Mouse (Mus musculus) megakaryocyte, adult 5-6 weeks (primary cell): ENCODE measurements around the gene Neu3. TPM values are rescaled to one million over a fixed set of nuclear protein-coding genes. Genes with fewer than 3 reads are reported as not detected.

Experiments
- ATAC-seq: 2 replicates; pipeline ENCODE4 v1.8.0; 2016; ENCODE audit warnings: mild to moderate bottlenecking, inconsistent platforms; ENCODE audit not compliant: poor library complexity, severe bottlenecking
- total RNA-seq, 2 experiments: library from RNA; stranded (forward) in 1 of 2; stranded (reverse) in 1 of 2; fragments of 153-499, 151-499 nt in 1 of 2; fragments of 221-1000, 200-1000 nt in 1 of 2; gene quantifications; 2 replicates each; pipeline versions ENCODE4 v1.2.3 to v1.2.4; 2015 to 2017

Neu3 gene
- total RNA-seq (2015) (0.22 and 1.4 TPM in 2 replicates), total RNA-seq (2017) (1.1 and 1.8 TPM in 2 replicates)

DNA sequence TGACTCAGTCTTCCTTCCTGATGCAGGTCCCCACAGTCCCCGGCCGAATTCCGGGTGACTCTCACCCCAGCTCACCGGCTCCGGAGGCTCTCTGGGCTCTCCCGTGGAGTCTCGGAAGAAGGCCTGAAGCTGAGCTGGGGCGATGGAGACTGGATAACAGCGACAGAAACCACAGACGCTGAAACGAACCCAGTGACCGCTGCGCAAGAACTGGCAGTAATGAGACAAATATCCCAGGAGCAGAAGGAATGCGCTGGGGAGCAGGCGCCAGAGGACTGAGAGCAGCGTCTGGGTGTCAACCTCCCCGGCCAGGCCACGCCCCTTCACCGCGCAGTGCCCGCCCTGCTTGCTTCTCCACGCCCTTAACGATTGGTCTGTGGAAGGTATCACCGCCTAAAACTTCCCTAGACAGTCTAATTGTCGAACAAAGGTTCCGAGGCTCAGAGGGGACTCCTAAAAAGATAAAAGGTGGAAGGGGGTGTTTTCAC, at the start of gene Neu3:
TSS of gene Neu3 (minus strand) at position 335 of the 488 bp plus-strand sequence.
- peak; percentile 99 for ATAC-seq

DNA sequence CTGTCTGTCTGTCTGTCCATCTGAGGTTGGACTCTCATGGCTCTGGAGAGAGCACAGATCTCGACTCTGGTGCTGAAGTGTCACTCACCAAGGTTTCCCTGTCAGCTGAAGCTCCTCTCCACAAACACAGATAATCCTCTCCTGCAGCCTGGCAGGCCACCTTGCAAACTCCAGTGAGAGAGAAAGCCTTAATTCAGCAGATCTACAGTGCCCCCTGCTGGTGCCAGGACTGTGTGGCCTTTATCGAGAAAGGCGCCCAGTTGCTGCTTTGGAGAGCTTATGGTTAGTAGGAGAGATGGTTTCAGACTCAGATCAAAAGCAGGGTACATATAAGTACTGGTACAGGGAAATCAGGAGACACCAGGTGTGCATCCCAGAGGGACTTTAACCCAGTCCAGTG, 48.1 kb upstream of the Neu3 start:
- peak; percentile 86 for ATAC-seq

DNA sequence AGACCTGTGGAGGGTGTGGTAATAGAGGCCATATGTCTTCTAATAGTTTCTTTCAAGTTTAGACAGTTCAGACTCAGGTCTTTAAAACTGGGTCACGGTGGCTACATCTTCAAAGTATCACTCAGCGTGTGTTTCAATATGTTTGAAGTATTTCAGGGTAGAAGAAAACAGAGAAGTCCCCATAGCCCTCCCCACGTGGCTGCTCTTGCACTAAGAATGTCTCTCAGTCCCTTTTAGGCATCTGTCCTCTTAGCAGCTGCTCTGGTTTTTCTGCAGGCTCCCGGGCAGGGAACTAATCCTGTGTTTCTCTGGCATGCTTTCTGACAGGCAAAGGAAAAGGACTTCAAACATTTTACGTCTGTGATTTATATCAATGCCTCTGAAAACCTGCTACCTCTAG, 47.7 kb upstream of the Neu3 start:
- ATAC-seq, result no peak

DNA sequence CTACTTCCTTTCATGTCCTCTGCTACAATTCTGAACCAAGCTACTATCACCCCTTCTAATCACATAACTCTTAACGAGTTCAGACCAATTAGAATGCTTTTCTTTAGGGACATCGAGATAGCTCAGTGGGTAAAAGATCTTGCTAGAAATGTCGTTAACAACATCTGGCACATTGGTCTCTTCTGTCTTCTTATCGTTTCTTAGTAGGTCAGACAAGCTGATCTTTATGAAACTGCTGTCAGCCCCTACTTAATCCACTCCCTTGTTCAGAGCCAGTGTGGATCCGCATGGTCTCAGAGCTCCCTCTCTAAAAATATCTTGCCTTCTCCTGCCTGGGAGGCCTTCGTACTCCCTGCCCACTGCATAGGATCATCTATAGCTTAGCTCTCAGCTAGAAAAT, 45.7 kb upstream of the Neu3 start:
- no peak for ATAC-seq

DNA sequence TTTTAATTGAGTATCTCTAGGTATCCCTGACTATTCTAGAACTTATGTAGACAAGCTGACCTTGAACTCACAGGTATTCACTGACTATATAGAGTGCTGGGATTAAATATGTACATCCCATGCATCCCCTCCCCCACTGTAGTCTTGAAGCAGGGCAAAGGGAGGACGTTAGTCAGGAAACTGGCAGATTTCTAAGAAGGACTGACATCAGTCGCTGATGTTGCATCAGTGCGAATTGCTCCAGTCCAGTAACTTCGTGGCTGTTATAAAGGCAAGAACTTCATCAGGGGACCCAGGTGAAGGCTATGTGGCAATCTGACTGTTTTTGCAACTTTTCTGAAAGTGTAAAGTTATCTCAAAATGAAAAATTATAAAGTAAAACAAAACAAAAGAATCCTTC, 41.1 kb upstream of the Neu3 start:
- ATAC-seq, result peak; percentile 49

DNA sequence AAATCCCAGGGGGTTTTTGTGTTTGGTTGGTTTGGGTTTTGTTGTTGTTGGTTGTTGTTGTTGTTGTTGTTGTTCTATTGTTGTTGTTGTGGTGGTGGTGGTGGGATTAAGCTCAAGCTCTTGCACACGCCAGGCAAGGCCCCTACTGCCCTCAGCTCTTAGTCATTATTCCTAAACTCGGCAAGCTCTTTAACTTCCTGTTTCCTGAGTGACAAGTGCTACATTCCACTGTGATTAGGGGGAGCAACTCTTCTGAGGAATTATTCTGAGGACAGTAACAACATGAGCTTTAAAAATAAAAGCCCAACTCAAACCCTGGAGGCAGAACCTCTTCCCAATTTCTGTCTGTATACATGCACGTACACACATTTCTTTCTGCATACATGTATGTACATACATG, 37.0 kb upstream of the Neu3 start:
- peak; percentile 56; the same call in 1 of the 2 replicates for ATAC-seq

DNA sequence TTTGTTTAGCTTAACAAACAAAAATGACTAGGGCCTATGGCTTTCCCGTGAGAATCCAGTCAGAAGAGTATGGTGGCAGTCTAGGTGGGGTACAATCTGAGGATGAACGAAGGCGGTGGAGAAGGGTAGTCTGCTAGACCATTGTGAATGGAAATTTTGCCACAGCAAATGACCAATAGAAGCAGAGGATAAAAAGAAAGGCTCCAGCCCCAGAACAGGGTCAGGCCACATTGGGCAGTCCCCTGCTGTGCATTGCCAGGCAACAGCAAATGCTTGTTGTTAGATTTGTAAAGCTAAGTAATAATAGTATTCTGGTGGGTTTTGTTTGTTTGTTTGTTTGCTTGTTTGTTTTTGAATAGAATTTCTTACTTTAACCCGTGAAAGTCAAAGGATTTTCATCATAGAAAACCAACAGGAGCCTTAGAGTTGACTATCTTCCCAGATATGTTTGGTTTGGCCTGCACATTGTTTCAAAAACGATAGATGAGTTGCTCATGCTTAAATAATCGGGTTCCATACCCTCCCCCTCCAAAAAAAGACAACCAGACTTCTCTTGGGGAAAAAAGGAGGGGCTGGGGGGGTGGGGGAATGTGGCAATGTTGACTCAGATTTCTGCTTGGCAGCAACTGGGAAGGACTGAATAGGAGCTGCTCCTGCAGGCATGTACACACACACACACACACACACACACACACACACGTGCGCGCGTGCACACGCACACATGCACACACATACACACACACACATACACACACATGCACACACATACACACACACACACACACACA, 36.2 kb upstream of the Neu3 start:
- ATAC-seq, result no peak

DNA sequence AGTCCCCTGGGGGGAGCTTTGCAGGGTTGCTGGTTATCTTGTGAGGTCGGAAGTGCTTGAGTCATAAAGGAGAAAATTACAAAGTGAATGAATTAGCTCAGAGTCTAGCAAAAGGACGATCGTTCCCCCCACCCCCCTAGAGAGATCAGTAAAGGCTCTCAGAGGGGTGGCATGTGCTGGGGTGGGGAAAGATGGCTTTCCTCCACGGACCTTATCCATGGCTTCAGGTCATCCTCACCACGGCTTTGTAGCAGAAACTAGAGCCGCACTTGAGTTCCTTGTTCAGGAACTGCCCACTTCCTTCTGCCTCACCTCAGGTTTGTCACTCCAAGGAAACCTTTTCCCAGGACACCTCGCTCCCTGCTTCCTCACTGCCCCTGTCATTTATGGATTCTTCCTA, 35.1 kb upstream of the Neu3 start, which contains the start of gene Spcs2:
TSS of gene Spcs2 (minus strand) at position 101 of the 400 bp plus-strand sequence.
- no peak for ATAC-seq

DNA sequence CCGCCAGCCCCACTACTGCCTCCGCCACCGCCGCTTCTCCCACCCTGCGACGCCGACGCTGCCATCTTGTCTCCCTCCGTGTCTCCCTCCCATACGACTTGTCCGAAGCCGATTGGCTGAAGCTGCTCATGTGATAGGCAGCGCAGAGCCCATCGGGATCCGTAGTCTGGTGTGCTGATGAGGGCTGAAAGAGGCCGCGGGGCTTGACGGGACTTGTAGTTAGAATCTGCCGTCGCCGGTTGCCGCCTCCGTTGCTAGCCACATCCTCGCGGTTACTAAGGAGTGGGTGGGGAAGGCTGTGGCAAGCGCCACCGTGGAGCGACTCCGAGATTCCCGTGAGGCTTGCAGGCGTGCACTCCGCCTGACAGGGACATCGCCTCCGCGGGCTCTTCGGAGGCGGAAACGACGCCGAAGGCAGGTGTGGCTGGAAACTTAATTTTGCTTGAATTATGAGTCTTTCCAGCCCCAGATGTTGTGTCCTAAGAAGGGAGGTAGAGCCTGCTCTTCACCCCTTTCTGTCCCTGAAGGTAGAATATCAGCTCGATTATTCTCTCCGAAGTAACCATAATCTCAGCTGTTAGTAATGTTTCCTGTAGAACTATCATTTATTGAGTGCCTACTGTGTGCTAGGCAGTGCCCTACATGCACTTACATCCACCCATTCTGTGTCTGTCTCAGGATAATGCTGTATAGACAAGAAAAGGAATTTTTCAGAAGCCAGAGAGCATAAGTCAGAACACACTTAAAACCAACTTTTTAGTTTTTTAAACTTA, 30.8 kb upstream of the Neu3 start, which contains the start of gene Xrra1:
TSS of gene Xrra1 (plus strand) at position 304 of the 773 bp plus-strand sequence.
- peak; percentile 98 for ATAC-seq

DNA sequence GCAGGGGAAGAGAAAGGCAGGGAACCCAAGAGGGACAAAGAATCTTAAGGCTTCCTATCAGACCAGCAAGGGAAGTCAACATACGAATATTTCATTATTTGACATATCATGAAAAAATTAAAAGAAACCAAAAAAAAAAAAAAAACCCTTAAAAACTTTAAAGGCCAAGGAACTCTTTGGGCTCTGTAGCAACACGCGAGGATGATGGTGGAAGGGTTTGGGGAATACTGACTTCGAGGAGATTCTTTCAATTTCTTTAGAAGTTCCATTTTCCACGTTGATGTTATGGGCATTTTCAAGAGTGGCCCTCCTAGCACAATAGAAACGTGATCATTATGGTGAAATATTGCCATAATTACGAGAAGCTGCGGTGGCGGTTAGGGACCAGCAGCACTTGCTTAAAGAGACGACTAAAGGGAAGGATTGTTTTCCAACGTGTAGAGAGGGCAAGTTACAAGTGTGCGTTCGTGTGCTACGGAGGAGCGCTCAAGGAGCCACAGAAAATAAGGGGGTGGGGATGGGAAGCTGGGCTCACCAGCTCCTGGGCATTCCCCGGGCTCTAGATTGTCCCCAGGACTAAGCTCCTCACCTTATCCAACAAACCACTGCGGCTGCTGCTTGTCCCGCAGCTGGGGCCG, 30.1 kb upstream of the Neu3 start:
- peak; percentile 6 for ATAC-seq

DNA sequence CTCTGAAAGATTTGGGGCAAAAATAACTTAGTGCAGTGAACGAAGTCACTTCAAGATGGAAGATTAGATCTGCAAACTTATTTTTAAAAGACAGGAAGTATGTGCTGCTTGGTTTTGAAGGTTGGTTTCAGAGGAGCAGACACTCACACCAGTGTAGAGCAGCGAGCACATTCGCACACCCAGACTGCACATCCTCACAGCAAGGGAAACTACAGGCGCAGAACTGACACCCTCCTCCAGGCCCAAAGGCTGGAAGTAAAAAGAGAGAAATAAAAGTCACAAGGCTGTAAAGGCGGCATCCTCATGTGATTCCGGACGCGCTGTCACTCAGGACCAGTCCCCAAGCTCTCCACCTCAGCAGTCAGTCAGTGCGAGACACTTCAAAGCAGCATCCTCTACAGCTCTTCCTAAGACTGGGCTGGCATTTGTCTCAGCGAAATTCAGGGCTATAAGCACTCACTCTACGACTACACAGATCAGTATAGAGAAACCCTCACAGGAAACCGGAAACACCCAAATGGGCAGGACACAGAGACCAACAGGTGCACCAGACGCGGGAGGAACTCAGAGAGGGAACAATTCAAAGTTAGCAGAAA, 28.1 kb upstream of the Neu3 start:
- no peak for ATAC-seq

DNA sequence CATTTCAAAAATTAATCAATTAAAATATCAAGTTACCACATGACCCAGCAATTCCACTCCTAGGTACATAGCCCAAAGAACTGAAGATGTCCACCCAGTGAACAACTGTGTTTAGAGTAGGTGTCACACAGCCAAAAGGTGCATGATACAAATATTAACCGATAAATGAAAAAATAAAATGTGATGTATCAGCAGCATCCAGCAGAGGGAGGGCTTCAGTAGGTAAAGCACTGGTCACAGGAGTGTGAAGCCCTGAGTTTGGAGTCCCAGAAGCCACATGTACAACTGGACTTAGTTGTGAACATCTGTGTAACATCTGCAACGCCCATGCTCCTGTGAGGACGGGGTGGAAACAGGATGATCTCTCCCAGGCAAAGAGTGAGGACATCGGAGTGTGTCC, 26.1 kb upstream of the Neu3 start:
- no peak for ATAC-seq

DNA sequence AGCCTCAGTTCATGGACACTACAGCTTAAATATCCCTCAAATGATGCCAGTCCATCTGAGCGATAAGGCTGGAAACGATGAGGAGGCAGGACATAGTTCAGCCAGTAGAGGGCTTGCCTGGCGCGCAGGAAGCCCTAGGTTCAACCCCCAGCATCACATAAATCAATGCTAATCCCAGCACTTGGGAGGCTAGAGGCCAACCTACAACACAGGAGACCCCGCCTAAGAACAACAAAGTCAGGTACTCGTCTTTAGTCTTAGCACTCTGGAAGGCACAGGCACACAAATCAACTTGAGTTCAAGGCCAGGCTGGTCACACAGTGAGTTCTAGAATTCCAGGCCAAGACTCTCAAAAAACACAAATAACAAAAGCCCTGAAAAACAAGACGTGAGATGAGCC, 25.1 kb upstream of the Neu3 start:
- ATAC-seq, result no peak

DNA sequence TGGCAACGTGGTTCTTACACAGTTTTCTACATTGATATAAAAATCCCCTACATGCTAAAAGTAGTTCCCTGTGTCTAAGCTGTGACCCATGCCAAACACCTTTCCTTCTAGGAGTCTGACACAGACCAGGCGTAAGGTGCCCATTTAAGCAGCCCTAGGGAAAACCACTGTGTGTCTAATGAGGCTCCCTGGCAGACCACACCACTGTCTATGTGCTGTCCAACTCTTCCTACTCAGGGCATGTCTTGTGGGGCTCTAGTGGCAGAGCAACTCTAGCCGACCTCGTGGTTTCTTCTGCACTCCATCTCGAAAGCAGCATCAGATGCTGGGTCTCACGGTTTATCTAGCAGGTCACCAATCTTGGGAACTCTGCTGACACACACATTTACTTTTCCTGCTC, 23.4 kb upstream of the Neu3 start:
- no peak for ATAC-seq

DNA sequence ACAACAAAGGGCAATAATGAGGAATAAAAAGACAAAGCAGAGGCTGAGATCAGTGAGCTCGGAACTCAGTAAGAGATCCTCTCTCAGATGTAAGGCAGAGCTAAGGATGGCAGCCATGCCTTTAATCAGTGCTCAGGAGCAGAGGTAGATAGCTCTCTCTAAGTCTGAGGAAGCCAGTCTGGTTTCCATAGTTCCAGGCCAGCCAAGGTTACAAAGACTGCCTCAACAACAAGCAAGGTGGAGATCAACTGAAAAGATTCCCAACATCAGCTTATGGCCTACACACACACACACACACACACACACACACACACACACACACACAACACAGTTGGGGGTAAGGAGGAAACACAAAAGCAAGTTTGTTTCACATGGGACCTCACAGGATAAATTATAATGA, 22.9 kb upstream of the Neu3 start:
- ATAC-seq, result no peak

DNA sequence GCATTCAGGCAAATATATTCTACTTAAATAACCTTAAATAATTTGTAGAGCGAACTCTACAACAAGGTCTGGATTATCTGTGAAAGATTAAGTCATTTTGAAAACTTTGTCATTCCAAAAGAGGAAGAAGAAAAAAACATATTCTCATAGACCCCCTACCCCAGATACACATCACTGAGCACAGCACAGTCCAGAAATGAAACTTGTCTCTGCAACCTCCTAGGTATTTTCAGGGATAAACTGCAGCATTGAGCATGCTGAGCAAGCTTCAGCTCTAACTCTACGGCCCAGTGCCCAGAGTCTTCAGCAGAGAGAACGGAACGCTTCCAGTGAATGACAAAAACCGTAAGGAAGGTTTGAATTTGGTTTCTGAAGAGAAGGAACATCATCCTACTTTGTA, 22.3 kb upstream of the Neu3 start:
- no peak for ATAC-seq

DNA sequence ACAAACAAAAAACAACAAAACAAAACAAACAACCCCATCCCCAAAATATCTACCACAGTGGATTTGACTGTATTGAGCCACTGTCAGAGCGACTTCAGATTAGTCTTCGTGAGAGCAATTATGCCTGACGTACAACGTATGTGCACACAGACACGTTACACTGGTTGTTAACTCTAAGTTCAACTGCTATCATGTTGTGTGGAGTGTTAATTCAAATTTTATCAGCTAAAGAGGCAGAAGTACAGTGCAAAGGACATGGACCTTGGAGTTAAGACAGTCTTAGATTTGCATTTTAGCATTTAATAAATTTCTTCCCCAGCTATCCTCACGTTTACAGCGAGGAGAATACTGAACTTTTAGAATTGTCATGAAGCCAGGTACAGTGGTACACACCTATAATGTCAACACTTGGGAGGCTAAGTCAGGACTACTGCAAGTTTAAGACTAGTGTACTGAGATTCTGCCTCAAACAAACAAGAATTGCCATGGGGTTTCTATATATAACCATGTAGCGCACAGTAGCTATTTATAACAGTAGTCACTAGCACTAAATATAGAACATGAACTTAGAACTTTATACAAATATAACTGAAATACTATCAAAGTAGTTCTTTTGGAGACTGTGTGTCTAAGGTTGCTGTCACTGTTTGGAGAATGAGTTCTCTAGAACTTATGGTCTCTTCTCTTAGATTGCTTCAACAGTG, 17.5 kb upstream of the Neu3 start:
- no peak for ATAC-seq

DNA sequence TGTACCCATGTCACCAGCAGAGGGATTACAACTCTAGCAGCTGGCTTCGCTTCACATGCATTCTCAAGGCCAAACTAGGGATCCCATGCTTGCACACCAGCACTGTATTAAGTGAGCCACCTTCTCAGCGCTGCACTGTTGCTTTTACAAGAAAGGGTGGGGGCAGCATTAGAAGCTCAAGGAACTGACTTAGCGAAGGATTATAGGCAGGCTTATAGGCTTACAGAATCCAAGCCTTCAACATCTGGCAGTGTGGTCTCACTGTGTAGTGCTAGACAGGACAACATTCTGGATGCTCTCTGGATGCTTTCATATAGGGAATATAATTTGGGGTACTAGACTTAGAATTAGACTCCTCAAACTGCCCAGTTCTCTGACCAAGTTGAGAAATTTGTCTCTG, 10.0 kb upstream of the Neu3 start:
- ATAC-seq, result no peak

DNA sequence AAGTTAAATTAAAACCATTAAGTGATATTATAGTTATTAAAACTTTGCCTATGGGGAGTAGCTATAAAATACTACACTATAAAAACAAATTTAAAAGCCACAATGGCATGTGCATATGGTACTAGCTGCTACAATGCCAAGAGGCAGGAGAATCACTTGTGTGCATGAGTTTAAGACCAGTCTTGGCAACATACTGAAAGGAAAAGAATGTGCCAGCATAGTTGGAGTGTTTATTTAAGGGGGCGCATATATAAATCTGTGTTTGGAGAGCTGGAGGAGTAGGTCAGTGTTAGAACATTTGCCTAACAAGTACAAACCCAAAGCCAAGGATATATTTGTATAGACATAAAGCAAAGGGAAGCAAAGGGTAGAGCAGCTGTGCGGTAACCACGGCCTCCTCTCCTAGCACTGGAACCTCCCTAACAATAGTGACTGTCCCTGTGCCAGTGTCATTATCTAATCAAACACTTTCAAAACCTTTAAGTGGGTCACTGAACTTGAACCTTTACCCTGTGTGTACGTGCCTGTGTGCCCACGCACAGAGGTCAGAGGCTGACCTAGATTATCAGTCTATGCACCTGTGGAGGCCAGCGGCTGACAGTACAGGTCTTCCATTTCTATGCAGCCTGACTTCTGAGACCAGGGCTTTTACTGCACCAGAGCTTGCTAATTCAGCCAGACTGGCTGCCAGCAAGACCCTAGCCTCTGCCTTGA, 9.3 kb upstream of the Neu3 start:
- no peak for ATAC-seq

DNA sequence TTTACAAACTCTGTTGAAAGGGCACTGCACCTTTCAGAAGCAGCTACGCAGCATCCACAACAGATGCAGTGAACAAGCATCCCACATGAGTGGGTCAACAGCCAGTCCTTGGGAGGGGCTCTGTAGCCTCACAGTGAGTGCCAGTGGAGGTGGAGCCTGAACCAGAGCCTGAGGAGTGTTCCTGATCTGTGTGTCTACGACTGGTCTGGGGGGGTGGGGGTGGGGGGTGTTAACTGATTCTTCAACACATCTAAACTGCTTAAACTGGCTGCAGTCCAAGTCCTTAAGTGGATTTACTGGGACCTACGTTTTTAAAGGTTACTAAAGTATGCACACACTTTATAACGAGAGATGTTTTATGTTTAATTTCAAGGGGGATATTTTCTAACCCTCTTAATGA, 8.6 kb upstream of the Neu3 start:
- ATAC-seq, result no peak
